Mouse (Mus musculus): ENCODE measurements around the gene Hand1. TPM values are rescaled to one million over a fixed set of nuclear protein-coding genes. Genes with fewer than 3 reads are reported as not detected.

Hand1 gene
- polyA plus RNA-seq, 1 experiment = not detected

DNA sequence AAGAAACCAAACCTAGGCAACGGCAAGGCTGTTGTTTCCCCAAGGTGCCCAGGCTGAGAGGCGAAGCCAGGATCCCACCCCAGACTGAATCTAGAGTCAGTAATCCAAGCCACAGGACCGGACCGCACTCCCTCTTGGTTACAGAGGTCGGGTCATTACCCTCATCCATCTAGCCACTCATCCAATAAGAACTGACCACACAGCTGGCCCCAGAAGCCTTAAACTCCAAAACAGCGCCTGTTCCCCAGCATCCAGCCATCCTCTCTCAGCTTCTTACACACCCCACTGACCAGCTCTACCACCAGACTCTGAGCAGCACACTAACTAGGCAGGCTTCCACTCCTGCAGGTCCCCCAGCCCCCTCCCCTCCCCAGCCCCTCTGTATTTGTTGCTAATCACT, 37.5 kb downstream of the Hand1 start:
- no peak for TF ChIP-seq POLR2A (IDR thresholded peaks at IDR 0.05; ENCODE audit: extremely low read depth, insufficient read depth, low read length)
- no peak for TF ChIP-seq CTCF (IDR thresholded peaks at IDR 0.05; ENCODE audit: extremely low read depth, insufficient read depth, low read length)
- Histone ChIP-seq H3K27ac (ENCODE audit: insufficient read depth, low read length) (no peak overlapping the region), H3K4me1 (ENCODE audit: control insufficient read depth, insufficient read depth, low read length) (no peaks in the 10 kb centered on the region), H3K4me3 (ENCODE audit: insufficient read depth, low read length) (no peak overlapping the region)

DNA sequence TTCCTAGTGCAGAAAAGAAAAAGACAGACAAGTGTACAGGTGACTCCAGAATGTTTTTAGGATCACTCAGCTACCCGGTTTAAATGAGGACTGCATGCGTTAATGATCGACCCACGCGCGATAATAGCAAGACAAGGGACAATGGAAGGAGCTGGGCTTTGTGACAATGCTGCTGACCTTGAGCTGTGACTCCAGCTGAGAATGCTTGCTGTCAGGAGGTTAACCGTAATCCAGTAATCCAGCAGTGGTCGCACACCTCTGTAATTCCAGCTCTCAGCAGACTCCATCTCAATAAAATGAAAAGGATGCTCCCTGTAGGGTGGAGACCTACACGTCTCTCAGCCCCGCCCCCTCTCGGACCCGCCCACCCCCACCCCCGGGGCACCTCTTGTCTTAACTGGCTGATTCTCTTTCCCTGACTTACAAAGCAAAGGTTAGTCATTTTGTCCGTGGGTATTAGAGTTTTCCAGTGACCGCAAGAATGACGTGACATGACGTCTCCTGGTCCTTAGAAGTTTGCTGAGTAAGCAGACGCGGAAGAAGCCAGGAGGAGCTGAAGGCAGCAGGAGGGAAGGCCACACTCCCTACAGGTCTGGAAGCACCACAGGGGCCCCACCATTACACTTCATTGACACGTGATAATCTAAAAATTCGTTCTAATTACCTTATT, 41.6 kb downstream of the Hand1 start:
- no peak for TF ChIP-seq POLR2A (IDR thresholded peaks at IDR 0.05; ENCODE audit: extremely low read depth, insufficient read depth, low read length)
- TF ChIP-seq CTCF (IDR thresholded peaks at IDR 0.05; ENCODE audit: extremely low read depth, insufficient read depth, low read length) = no peak
- H3K4me3 ChIP-seq (ENCODE audit: insufficient read depth, low read length) = no peak overlapping the region
- H3K27ac ChIP-seq (ENCODE audit: insufficient read depth, low read length) = no peak overlapping the region
- H3K4me1 ChIP-seq (ENCODE audit: control insufficient read depth, insufficient read depth, low read length) = no peaks in the 10 kb centered on the region

DNA sequence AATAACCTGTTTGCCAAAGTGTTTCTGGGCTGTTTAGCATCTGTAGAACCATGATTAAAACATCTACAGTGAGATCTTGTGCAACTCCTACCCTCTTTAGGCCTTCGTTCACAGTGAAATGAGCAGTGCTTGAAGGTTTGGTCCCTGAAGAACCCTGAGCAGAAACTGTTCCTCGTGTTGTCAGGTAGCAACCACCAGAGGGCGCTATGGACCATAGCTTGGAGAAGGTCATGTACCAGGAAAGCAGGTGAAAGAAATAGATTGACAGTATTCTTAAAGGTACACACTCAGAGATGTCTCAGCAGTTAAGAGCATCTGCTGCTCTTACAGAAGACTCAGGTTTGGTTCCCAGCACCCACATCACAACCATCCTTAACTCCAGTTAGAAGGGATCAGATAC, 44.7 kb downstream of the Hand1 start:
- TF ChIP-seq POLR2A (IDR thresholded peaks at IDR 0.05; ENCODE audit: extremely low read depth, insufficient read depth, low read length) = no peak
- peak; percentile 59 for TF ChIP-seq CTCF (IDR thresholded peaks at IDR 0.05; ENCODE audit: extremely low read depth, insufficient read depth, low read length)
- Histone ChIP-seq H3K4me1 (ENCODE audit: control insufficient read depth, insufficient read depth, low read length) (no peaks in the 10 kb centered on the region), H3K27ac (ENCODE audit: insufficient read depth, low read length) (no peak overlapping the region)

DNA sequence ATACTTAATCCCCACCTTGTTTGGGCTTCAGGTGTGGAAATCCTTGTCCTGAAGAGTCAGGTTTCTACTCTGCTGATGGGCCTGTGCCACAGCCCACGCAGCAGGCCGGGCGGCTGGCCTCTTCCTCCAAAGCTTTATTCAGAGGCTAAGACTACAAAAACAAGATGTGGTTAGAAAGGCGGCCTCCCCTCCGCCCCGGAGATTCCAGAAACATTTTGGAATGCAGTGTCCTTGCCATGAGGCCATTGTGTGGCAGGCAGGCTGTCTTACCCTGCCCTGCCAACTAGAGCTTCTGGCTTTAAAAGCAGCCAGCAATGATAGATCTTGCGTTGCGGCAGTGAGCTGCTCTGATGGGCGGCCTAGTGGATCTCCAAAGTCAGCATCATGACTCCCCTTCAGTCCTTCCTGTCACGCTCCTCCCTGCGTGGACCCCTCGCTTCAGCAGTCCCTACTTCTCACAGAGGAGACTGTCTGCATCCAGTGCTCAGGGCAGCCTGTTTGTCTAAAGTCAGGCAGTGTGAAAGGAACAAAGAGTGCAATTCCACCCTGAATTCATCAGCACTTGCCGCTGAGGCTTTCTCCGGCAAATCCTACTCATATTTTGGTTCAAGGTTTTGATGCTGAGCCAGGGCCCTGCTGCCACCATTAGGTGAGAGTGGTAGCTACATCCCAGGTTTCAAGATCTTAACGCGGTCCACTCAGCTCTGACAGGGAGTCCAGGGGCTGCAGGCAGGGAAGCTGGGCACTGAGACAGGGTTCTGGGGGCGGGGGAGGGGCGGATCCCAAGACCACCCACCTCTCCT, 45.8 kb downstream of the Hand1 start:
- H3K4me1 ChIP-seq (ENCODE audit: control insufficient read depth, insufficient read depth, low read length) = no peaks in the 10 kb centered on the region
- TF ChIP-seq CTCF (IDR thresholded peaks at IDR 0.05; ENCODE audit: extremely low read depth, insufficient read depth, low read length) (peak; percentile 38), POLR2A (IDR thresholded peaks at IDR 0.05; ENCODE audit: extremely low read depth, insufficient read depth, low read length) (no peak)
- H3K27ac ChIP-seq (ENCODE audit: insufficient read depth, low read length) = no peak overlapping the region
- no peak overlapping the region for H3K4me3 ChIP-seq (ENCODE audit: insufficient read depth, low read length)

More for the DNA sequence above, 44.7 kb downstream of the Hand1 start:
- H3K4me3 ChIP-seq (ENCODE audit: insufficient read depth, low read length) = no peak overlapping the region

DNA sequence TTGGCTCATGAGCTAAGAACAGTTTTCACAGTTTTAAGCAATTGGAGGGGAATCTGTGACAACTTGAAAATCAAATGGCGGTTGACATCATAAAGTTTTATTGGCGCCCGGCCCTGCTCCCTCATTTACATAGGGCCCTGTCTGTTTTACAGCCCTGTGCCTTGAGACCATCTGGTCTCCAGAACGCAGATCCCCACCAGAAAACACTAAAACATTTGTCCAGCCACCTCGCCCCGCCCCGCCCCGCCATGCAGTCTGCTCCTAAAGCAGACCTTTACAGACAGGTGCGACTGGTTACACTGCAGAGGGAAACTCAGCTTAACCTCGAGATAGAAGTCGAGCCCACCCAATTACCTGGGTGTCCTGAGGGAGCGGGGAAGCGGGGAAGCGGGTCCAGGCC, 52.8 kb downstream of the Hand1 start:
- H3K27ac ChIP-seq (ENCODE audit: insufficient read depth, low read length) = no peak overlapping the region
- H3K4me3 ChIP-seq (ENCODE audit: insufficient read depth, low read length) = no peak overlapping the region
- H3K4me1 ChIP-seq (ENCODE audit: control insufficient read depth, insufficient read depth, low read length) = no peaks in the 10 kb centered on the region
- TF ChIP-seq CTCF (IDR thresholded peaks at IDR 0.05; ENCODE audit: extremely low read depth, insufficient read depth, low read length) (no peak), POLR2A (IDR thresholded peaks at IDR 0.05; ENCODE audit: extremely low read depth, insufficient read depth, low read length) (no peak)

Other genes with a start within 250 kb of the Hand1 start
- 6.1 and 6.4 TPM in 2 replicates for gene Galnt10, start 187.4 kb downstream of the Hand1 start, polyA plus RNA-seq (2012; rRNA removed)
- gene Sap30l, start 31.2 kb downstream of the Hand1 start, polyA plus RNA-seq (2012; rRNA removed) = 37.7 and 40.0 TPM in 2 replicates
- 44.1 and 46.0 TPM in 2 replicates for gene Larp1, start 176.2 kb upstream of the Hand1 start, polyA plus RNA-seq (2012; rRNA removed)

Data from cortical plate, adult 2 months (tissue).